Mouse (Mus musculus) kidney, adult 2 months (tissue): ENCODE measurements at regions not wholly inside any gene's neighbourhood (a gene's known extent, or its start where the extent isn't known, plus 50 kb on each side); places are given as distances from the start of the nearest gene placed in this dataset.

Experiments used
- CTCF ChIP-seq: fragments of 200-500 bp; conservative IDR thresholded peaks from 2 replicates; pipeline ENCODE4 v1.5.1; 2011; ENCODE audit warnings: low read depth, mild to moderate bottlenecking, control low read depth, low read length, moderate library complexity, mixed read lengths; ENCODE audit not compliant: insufficient read depth, insufficient read length
- POLR2A ChIP-seq: fragments of 200-500 bp; IDR thresholded peaks from one replicate; pipeline ENCODE4 v1.6.1; 2011; ENCODE audit warnings: low read depth, low read length, control low read depth

- TF ChIP-seq POLR2A (no peak), CTCF (no peak)
Measured at GRCm38 (mm10) chrX:159143278-159143677, 66.8 kb upstream of the Rps6ka3 start.
